Mouse (Mus musculus) neural tube, embryonic 11.5 days (tissue): ENCODE results near the gene Tmco1. TPM values are rescaled to one million over a fixed set of nuclear protein-coding genes. Genes with fewer than 3 reads are reported as not detected.
A peak's percentile ranks its signal among the peaks of the same experiment; 100 is the strongest.

Experiments
- ATAC-seq: fragments of 200-750 bp; cut with Nextera tagmentation; 2 replicates; pipeline ENCODE4 v1.8.0; 2017; ENCODE audit warnings: moderate number of reproducible peaks, mild to moderate bottlenecking, moderate TSS enrichment, moderate library complexity; ENCODE audit not compliant: insufficient read depth, low FRiP score, low TSS enrichment
- DNase-seq: peaks from one replicate; pipeline ENCODE4 v3.0.0-alpha.2; 2015; ENCODE audit warnings: low spot score
- H3K27ac ChIP-seq: fragments of 300-500 bp; sonication (generic); 2 replicates; pipeline ENCODE4 v1.5.1; 2014; ENCODE audit warnings: low read depth, mild to moderate bottlenecking, low read length
- H3K27me3 ChIP-seq: fragments of 300-500 bp; sonication (generic); 2 replicates; pipeline ENCODE4 v1.6.1; 2014; ENCODE audit warnings: mild to moderate bottlenecking, low read length, mixed read lengths; ENCODE audit not compliant: control insufficient read depth, insufficient read depth
- H3K36me3 ChIP-seq: fragments of 300-500 bp; sonication (generic); 2 replicates; pipeline ENCODE4 v1.6.1; 2014; ENCODE audit warnings: mild to moderate bottlenecking, low read length, moderate library complexity, mixed read lengths; ENCODE audit not compliant: control insufficient read depth, insufficient read depth
- H3K4me1 ChIP-seq: fragments of 300-500 bp; sonication (generic); 2 replicates; pipeline ENCODE4 v1.6.1; 2014; ENCODE audit warnings: low read length, mixed read lengths; ENCODE audit not compliant: control insufficient read depth, insufficient read depth
- H3K4me2 ChIP-seq: fragments of 300-500 bp; sonication (generic); 2 replicates; pipeline ENCODE4 v1.6.1; 2014; ENCODE audit warnings: low read depth, mild to moderate bottlenecking, moderate library complexity
- H3K4me3 ChIP-seq: fragments of 300-500 bp; sonication (generic); 2 replicates; pipeline ENCODE4 v1.5.1; 2014; ENCODE audit warnings: low read depth, low read length
- H3K9ac ChIP-seq: fragments of 300-500 bp; sonication (generic); 2 replicates; pipeline ENCODE4 v1.6.1; 2014; ENCODE audit warnings: mild to moderate bottlenecking, low read length
- H3K9me3 ChIP-seq: fragments of 300-500 bp; sonication (generic); 2 replicates; pipeline ENCODE4 v1.6.1; 2016; ENCODE audit warnings: low read length; ENCODE audit not compliant: control insufficient read depth
- WGBS: fragments of 180-500 bp; shearing (Covaris S2); extraction: QIAGEN DNeasy Blood & Tissue Kit; methylation state at CpG from one replicate; pipeline ENCODE4 v1.1.7; 2014; 5-methylcytosine and 5-hydroxymethylcytosine counted together
- polyA plus RNA-seq: library from polyadenylated mRNA; unstranded; fragments of >200 nt; fragmentation: Nextera tagmentation; extraction: Ambion mirVana; gene quantifications from 2 replicates; pipeline ENCODE4 v1.2.1, GENCODE M21; 2014

Tmco1 gene
- polyA plus RNA-seq, 1 experiment from 2014 or later, result 81.9 TPM

DNA sequence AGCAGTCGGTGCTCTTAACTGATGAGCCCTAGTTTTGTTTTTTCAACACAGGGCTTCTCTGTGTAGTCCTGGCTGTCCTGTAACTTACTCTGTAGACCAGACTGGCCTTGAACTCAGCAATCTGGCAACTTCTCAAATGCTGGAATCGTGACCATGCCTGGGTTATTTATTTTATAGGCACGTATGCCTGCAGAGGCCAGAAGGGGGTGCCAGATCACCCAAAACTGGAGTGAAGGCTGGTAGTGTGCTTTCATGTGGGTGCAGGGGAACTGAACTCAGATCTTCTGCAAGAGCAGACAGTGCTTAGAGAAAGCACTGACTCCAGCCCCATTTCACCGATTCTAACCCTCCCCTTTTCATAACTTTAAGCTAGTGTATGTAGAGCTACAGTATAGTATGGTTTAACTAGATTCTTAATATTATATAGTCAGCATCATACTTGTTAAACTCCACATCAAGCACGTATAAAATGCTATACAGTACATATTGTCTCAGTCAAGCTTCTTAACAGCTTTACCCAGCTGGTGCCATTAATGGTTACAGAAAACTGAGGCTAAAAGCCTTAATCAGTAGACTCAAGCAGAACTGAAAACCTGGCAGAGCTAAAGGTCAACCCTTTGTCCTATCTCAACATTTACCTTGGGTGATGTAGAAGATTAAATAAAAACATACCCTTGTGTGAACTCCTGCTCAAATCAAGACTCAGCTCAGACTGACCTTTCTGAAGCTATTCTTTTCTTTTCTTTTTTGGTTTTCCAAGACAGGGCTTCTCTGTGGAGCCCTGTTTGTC, 1.5 kb upstream of the Tmco1 start:
- WGBS, result 73% methylated on average over 5 of the region's 5 CpGs
- Histone ChIP-seq H3K4me3 (no peak overlapping the region), H3K9ac (no peak overlapping the region), H3K4me1 (no peaks in the 10 kb centered on the region), H3K36me3 (no peaks in the 10 kb centered on the region), H3K9me3 (no peaks in the 10 kb centered on the region), H3K27ac (no peak overlapping the region), H3K4me2 (no peak overlapping the region), H3K27me3 (no peaks in the 10 kb centered on the region)
- peak; percentile 28 for DNase-seq
- ATAC-seq, result no peak

GRCm38 (mm10) chr1:167307674-167308073, 504 bp upstream of the Tmco1 start:
- Histone ChIP-seq H3K27ac (no peak overlapping the region), H3K4me3 (peak overlapping the region; percentile 76), H3K4me1 (no peaks in the 10 kb centered on the region), H3K36me3 (no peaks in the 10 kb centered on the region), H3K9me3 (no peaks in the 10 kb centered on the region), H3K27me3 (no peaks in the 10 kb centered on the region), H3K9ac (peak overlapping the region; percentile 97), H3K4me2 (peak overlapping the region; percentile 71)
- no peak for ATAC-seq
- no peak for DNase-seq
- WGBS, result 57% methylated on average over 11 of the region's 11 CpGs

DNA sequence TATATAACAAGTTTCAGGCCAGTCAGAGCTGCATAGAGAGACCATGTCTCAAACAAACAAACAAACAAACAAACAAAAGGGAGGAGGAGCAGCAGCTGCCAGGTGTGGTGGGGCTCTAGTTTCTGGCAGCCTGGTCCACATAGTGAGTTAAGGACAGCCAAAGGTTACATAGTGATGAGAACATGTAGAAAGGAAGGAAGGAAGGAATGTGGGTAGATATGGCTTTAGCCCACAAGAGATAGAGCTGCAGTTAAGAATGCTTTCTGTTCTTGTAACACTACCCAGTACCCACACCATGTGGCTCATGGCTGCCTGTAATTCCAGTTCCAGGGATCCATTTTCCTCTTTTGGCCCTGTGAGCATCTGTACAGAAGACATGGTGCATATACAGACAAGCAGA, 4.2 kb downstream of the Tmco1 start:
- H3K27me3 ChIP-seq, result no peaks in the 10 kb centered on the region
- H3K9ac ChIP-seq, result no peak overlapping the region
- ATAC-seq (no peak), DNase-seq (no peak)
- H3K36me3 ChIP-seq, result no peaks in the 10 kb centered on the region
- H3K4me1 ChIP-seq, result no peaks in the 10 kb centered on the region
- no peaks in the 10 kb centered on the region for H3K9me3 ChIP-seq
- no peak overlapping the region for H3K27ac ChIP-seq
- H3K4me2 ChIP-seq, result no peak overlapping the region
- no peak overlapping the region for H3K4me3 ChIP-seq

- Histone ChIP-seq H3K36me3 (no peaks in the 10 kb centered on the region), H3K27ac (no peak overlapping the region), H3K4me2 (no peak overlapping the region), H3K9me3 (no peaks in the 10 kb centered on the region), H3K4me1 (no peaks in the 10 kb centered on the region), H3K27me3 (no peaks in the 10 kb centered on the region), H3K9ac (no peak overlapping the region), H3K4me3 (no peak overlapping the region)
- WGBS, result 92% methylated on average over 4 of the region's 4 CpGs
- DNase-seq, result no peak
- no peak for ATAC-seq
Observed at GRCm38 (mm10) chr1:167313220-167313619, 5.0 kb downstream of the Tmco1 start.

DNA sequence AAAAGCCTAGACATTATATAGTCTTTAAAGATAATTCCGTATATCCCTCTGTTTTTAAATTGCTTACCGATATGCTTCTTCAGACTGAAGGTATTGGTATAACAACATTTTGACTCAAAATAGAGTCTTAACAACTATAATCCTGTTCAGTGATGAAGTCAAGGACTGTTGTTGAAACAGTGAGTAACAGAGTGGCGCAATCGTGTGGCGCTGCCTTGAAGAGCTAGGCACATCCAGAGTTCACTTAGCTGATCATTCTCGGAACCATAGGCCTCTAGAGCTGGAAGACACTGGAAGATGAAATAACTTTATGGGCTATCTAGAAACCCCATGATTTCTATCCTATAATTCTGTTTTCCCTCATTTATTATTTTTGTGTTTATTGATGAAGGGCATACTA, 13.5 kb downstream of the Tmco1 start:
- Histone ChIP-seq H3K27ac (no peak overlapping the region), H3K9me3 (no peaks in the 10 kb centered on the region), H3K4me2 (no peak overlapping the region), H3K27me3 (no peaks in the 10 kb centered on the region), H3K9ac (no peak overlapping the region), H3K36me3 (peaks cover 6% of the 10 kb centered on the region), H3K4me1 (no peaks in the 10 kb centered on the region), H3K4me3 (no peak overlapping the region)
- no peak for ATAC-seq
- 96% methylated on average over 6 of the region's 6 CpGs for WGBS
- DNase-seq, result no peak

GRCm38 (mm10) chr1:167328776-167329175, 20.6 kb downstream of the Tmco1 start:
- no peak overlapping the region for H3K9ac ChIP-seq
- H3K36me3 ChIP-seq, result peaks cover 3% of the 10 kb centered on the region; the same call in 1 of the 2 replicates
- H3K27ac ChIP-seq, result no peak overlapping the region
- no peaks in the 10 kb centered on the region for H3K9me3 ChIP-seq
- no peak overlapping the region for H3K4me2 ChIP-seq
- DNase-seq (no peak), ATAC-seq (no peak)
- H3K4me3 ChIP-seq, result no peak overlapping the region
- H3K4me1 ChIP-seq, result no peaks in the 10 kb centered on the region
- no peaks in the 10 kb centered on the region for H3K27me3 ChIP-seq
- WGBS, result 94% methylated on average over 6 of the region's 6 CpGs

- ATAC-seq, result no peak
- Histone ChIP-seq H3K27me3 (no peaks in the 10 kb centered on the region), H3K27ac (no peak overlapping the region), H3K36me3 (peaks cover under 1% of the 10 kb centered on the region; the same call in 1 of the 2 replicates), H3K4me3 (no peak overlapping the region), H3K9ac (no peak overlapping the region), H3K4me2 (no peak overlapping the region), H3K9me3 (no peaks in the 10 kb centered on the region), H3K4me1 (no peaks in the 10 kb centered on the region)
- WGBS, result 89% methylated on average over 8 of the region's 8 CpGs
- DNase-seq, result no peak
Observed at GRCm38 (mm10) chr1:167331106-167331505, 22.9 kb downstream of the Tmco1 start.

- Histone ChIP-seq H3K9me3 (no peaks in the 10 kb centered on the region), H3K4me3 (no peak overlapping the region), H3K9ac (no peak overlapping the region), H3K4me1 (no peaks in the 10 kb centered on the region), H3K36me3 (no peaks in the 10 kb centered on the region; the same call in 1 of the 2 replicates), H3K27ac (no peak overlapping the region), H3K4me2 (no peak overlapping the region), H3K27me3 (0 out of 2 replicates have a peak, but pooled peaks cover 4% of the 10 kb centered on the region)
- WGBS, result 95% methylated on average over 3 of the region's 3 CpGs
- DNase-seq (no peak), ATAC-seq (no peak)
Observed at GRCm38 (mm10) chr1:167336398-167336797, 28.2 kb downstream of the Tmco1 start.

DNA sequence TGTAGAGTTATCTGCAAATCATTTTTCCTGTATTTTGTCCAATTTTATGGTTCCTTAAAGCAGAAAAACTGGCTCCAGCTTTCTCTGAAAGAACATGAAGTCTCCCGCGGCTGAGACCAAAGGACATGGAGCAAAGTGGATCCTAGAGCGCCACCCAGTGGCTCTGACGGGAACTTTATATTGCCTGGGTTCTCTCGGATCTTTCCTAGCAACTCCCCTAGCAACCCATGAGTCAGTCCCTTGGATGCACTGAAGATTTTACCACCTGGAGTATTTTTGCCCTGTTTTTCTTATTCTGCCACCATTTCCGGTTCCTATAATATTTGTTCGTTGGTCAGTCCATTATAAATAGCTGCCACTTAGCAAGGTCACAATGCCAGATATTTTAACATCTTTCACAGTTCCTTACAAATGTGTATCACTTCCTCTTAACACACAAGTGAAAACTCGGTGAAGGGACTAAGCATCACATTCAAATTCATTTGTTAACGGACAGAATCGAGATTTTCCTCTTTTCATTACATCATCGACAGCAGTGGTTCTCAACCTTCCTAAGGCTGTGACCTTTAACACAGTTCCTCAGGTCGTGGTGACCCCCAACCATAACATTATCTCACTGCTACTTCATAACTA, 29.4 kb downstream of the Tmco1 start:
- H3K4me1 ChIP-seq, result no peaks in the 10 kb centered on the region
- ATAC-seq (peak; percentile 56; the same call in 1 of the 2 replicates), DNase-seq (peak; percentile 90)
- 21% methylated on average over 12 of the region's 12 CpGs for WGBS
- no peak overlapping the region for H3K9ac ChIP-seq
- 0 out of 2 replicates have a peak, but pooled peaks cover 4% of the 10 kb centered on the region for H3K27me3 ChIP-seq
- H3K4me2 ChIP-seq, result no peak overlapping the region
- H3K27ac ChIP-seq, result no peak overlapping the region
- H3K4me3 ChIP-seq, result no peak overlapping the region
- H3K36me3 ChIP-seq, result no peaks in the 10 kb centered on the region
- no peaks in the 10 kb centered on the region for H3K9me3 ChIP-seq
